Mouse (Mus musculus): ENCODE measurements around the gene Sae1. TPM values are rescaled to one million over a fixed set of nuclear protein-coding genes. Genes with fewer than 3 reads are reported as not detected.

Gene Sae1
- polyA plus RNA-seq, 1 experiment = 256 TPM

DNA sequence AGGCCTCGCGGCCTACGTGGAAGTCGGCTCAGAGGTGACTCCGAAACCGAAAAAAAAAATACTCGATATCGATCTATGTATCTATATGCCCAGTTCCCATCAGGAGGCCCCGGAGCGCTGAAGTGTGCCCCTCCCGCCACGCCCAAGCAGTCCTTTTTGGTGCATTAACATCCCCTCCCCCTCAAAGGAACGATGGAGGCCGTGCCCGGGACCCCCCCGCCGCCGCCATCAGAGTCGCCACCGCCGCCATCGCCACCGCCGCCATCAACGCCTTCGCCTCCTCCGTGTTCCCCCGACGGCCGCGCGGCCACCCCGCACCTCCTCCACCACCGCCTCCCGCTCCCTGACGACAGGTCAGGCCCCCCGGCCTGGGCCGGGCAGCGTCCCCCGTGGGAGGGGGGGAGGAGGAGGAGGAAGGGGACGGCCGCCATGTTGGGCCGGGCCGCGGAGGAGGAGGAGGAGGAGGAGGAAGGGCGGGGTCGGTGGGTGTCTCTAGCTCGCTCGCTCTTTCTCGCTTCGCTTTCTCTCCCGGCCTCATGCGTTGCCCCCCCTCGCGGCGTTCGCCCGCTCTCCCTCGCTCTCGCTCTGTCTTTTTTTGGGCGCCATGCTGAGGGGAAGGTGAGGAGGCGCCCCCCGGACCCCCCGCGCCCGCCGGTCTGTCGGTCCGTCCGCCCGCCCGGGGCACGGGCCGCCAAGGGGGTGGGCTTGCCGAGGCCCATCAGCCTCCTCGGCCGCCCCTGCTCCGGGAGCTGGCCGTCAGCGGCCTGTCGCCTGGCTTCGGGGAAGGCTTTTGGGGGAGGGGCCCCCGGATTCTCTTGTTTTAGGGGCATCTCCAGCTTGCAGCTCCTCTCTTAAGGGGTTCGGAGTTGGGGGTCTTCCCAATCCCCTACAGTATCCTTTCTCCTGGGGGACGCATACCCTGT, 13.3 kb upstream of the Sae1 start, which contains the start of gene Zc3h4:
Zc3h4 (plus strand) TSS at position 222 of the 923 bp plus-strand sequence.
- TF ChIP-seq EP300 (IDR thresholded peaks at IDR 0.05; ENCODE audit: insufficient read depth, low read depth, low read length) (no peak), POLR2A (IDR thresholded peaks at IDR 0.05; ENCODE audit: insufficient read depth, low read length) (peak; percentile 7)
- H3K4me3 ChIP-seq (ENCODE audit: low read depth, low read length) = peak within 1 kb of the TSS; percentile 89
- H3K9me3 ChIP-seq (replicated peaks; ENCODE audit: control insufficient read depth, insufficient read depth, low read length, poor library complexity, severe bottlenecking) = no peaks in the 10 kb centered on the region

DNA sequence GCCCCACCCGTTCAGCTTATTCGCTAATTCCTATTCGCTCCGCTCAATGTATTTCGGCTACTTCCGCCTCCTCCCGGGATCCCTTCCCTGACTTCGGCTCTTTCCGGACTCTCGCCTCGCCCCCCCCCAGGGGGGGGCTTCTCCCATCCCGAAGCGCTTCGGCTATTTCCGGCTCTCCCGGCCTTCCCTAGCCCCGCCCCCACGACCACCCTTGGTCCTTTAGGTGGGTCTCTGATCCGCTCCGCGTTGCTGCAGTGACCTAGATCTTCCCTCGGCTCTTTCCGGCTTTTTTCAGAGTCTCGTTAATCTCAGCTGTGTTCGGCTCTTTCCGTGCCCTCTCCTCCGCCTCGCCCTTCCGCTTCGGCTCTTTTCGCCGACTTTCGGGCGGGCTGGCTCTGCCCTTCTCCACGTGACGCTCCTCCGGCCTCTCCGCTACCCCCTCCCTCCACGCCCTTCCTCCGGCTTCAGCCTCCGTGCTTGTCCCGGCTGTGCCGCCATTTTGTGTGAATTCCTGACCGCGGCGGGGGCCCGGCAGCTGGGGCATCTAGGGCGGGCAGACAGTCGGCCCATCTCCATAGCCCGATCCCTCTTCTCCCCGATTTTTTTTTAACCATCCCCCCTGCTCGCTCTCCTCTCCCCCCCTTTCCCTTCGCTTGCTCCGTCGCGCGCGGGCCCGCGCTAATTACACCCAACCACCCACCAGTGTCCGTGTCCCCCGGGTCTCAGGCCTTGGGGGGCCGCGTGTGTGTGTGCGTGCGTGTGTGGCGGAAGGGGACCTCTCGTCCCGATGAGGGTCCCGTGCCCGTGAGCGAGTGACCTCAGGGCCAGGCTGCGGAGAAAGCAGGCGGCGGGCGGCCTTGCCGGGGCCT, 12.4 kb upstream of the Sae1 start:
- peak overlapping the region; percentile 89 for H3K4me3 ChIP-seq (ENCODE audit: low read depth, low read length)
- TF ChIP-seq POLR2A (IDR thresholded peaks at IDR 0.05; ENCODE audit: insufficient read depth, low read length) (peak; percentile 25), CTCF (IDR thresholded peaks at IDR 0.05; ENCODE audit: low read depth, low read length) (no peak), EP300 (IDR thresholded peaks at IDR 0.05; ENCODE audit: insufficient read depth, low read depth, low read length) (no peak)
- H3K9ac ChIP-seq (ENCODE audit: low read depth, poor library complexity, severe bottlenecking) = peak overlapping the region; percentile 97
- H3K27ac ChIP-seq (ENCODE audit: insufficient read depth, low read length) = peak overlapping the region; percentile 99
- no peaks in the 10 kb centered on the region for H3K27me3 ChIP-seq (ENCODE audit: control insufficient read depth, insufficient read depth, low read length, poor library complexity, severe bottlenecking)
- peaks cover 4% of the 10 kb centered on the region; the same call in 1 of the 2 replicates for H3K36me3 ChIP-seq (ENCODE audit: control insufficient read depth, insufficient read depth, low read length, poor library complexity, severe bottlenecking)
- H3K9me3 ChIP-seq (replicated peaks; ENCODE audit: control insufficient read depth, insufficient read depth, low read length, poor library complexity, severe bottlenecking) = no peaks in the 10 kb centered on the region
- no peaks in the 10 kb centered on the region for H3K4me1 ChIP-seq (ENCODE audit: control insufficient read depth, insufficient read depth, low read length)

More for the DNA sequence above, 13.3 kb upstream of the Sae1 start, which contains the start of gene Zc3h4:
- no peaks in the 10 kb centered on the region for H3K27me3 ChIP-seq (ENCODE audit: control insufficient read depth, insufficient read depth, low read length, poor library complexity, severe bottlenecking)
- peaks cover 4% of the 10 kb centered on the region; the same call in 1 of the 2 replicates for H3K36me3 ChIP-seq (ENCODE audit: control insufficient read depth, insufficient read depth, low read length, poor library complexity, severe bottlenecking)
- H3K27ac ChIP-seq (ENCODE audit: insufficient read depth, low read length) = peak within 1 kb of the TSS; percentile 99
- H3K4me1 ChIP-seq (ENCODE audit: control insufficient read depth, insufficient read depth, low read length) = peaks cover 1% of the 10 kb centered on the region
- peak within 1 kb of the TSS; percentile 97 for H3K9ac ChIP-seq (ENCODE audit: low read depth, poor library complexity, severe bottlenecking)

DNA sequence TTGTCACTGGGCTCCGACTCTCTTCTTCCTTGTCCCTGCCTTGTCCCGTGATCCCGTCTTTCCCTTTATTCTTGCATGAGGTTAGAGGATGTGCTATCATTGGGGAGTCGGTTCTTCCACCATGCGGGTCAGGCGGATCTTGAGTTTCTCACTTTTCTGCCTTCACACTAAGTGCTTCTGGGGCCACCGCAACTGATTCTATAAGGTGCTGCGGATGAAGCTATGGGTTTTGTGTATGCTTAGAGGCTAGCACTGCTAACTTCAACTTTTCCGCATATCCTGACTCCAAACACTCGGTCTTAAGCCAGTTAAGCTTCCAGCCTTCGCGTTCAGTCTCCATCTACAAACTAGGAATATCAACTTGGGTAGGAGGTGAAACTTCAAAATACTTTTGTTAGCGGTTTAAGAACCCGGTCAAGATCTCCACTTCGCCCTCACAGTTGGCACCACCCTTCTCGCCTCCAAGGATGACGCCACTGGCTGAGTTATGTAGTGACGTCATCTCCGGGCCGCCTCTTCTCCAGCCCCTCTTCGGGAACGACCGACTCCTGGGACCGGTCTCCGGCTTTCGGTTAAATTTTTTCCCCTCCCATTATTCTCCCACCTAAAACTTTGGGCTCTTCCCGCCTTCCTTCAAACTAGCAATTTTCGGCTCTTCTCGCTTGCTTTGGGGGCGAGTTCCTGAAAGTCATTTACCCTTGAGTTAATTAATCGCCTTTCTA, 11.7 kb upstream of the Sae1 start:
- no peaks in the 10 kb centered on the region for H3K4me1 ChIP-seq (ENCODE audit: control insufficient read depth, insufficient read depth, low read length)
- H3K36me3 ChIP-seq (ENCODE audit: control insufficient read depth, insufficient read depth, low read length, poor library complexity, severe bottlenecking) = peaks cover 4% of the 10 kb centered on the region; the same call in 1 of the 2 replicates
- no peaks in the 10 kb centered on the region for H3K27me3 ChIP-seq (ENCODE audit: control insufficient read depth, insufficient read depth, low read length, poor library complexity, severe bottlenecking)
- H3K4me3 ChIP-seq (ENCODE audit: low read depth, low read length) = peak overlapping the region; percentile 82
- H3K9me3 ChIP-seq (replicated peaks; ENCODE audit: control insufficient read depth, insufficient read depth, low read length, poor library complexity, severe bottlenecking) = no peaks in the 10 kb centered on the region
- TF ChIP-seq CTCF (IDR thresholded peaks at IDR 0.05; ENCODE audit: low read depth, low read length) (no peak), POLR2A (IDR thresholded peaks at IDR 0.05; ENCODE audit: insufficient read depth, low read length) (peak; percentile 29), EP300 (IDR thresholded peaks at IDR 0.05; ENCODE audit: insufficient read depth, low read depth, low read length) (no peak)
- peak overlapping the region; percentile 99 for H3K27ac ChIP-seq (ENCODE audit: insufficient read depth, low read length)
- peak overlapping the region; percentile 97 for H3K9ac ChIP-seq (ENCODE audit: low read depth, poor library complexity, severe bottlenecking)

DNA sequence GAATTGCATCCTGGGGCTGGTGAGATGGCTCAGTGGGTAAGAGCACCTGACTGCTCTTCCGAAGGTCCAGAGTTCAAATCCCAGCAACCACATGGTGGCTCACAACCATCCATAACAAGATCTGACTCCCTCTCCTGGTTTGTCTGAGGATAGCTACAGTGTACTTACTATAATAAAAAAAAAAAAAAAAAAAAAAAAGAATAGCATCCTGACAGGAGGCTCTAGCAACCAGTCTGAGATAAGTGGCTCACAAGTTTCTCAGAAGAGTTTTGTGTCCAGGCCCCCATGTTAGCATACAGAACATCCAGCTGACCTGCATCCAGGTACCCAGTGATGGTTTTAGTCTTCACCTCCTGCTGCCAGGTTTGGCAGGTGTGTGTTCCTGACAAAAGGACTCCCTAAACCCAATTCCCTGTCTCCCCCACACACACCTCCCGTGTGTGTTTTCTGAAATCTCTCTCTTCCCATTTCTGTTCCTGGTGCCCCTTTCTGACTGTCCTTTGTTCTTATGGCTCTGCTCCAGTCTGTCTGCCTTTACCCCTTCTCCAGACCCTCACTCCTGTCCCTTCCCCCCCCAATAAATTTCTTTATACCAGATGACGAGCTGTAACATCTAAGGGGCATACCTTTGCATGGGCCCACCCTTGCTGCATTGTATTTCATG, 10.9 kb upstream of the Sae1 start:
- Histone ChIP-seq H3K4me1 (ENCODE audit: control insufficient read depth, insufficient read depth, low read length) (no peaks in the 10 kb centered on the region), H3K4me3 (ENCODE audit: low read depth, low read length) (peak overlapping the region; percentile 82), H3K9me3 (replicated peaks; ENCODE audit: control insufficient read depth, insufficient read depth, low read length, poor library complexity, severe bottlenecking) (no peaks in the 10 kb centered on the region), H3K36me3 (ENCODE audit: control insufficient read depth, insufficient read depth, low read length, poor library complexity, severe bottlenecking) (peaks cover 2% of the 10 kb centered on the region; the same call in 1 of the 2 replicates), H3K9ac (ENCODE audit: low read depth, poor library complexity, severe bottlenecking) (peak overlapping the region; percentile 97), H3K27ac (ENCODE audit: insufficient read depth, low read length) (peak overlapping the region; percentile 99), H3K27me3 (ENCODE audit: control insufficient read depth, insufficient read depth, low read length, poor library complexity, severe bottlenecking) (no peaks in the 10 kb centered on the region)
- no peak for TF ChIP-seq POLR2A (IDR thresholded peaks at IDR 0.05; ENCODE audit: insufficient read depth, low read length)

DNA sequence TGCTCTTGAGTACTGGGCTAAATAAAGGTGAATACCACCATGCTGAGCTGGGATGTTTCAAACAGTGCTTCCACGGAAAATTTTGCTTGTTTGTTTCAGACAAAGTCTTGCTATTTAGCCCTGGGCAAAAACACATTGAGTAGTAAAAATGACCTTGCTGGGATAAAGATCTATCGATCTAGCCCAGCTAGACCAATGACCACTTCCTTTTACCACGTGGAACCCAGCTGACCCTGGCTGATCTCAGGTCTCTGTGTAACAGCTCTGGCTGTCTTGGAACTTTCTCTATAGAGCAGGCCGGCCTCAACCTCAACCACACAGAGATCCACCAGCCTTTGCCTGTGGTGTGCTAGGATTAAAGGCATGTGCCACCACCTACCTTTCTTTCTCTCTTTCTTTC, 9.9 kb upstream of the Sae1 start:
- no peak overlapping the region for H3K4me3 ChIP-seq (ENCODE audit: low read depth, low read length)
- H3K27ac ChIP-seq (ENCODE audit: insufficient read depth, low read length) = no peak overlapping the region
- H3K4me1 ChIP-seq (ENCODE audit: control insufficient read depth, insufficient read depth, low read length) = no peaks in the 10 kb centered on the region
- H3K9me3 ChIP-seq (replicated peaks; ENCODE audit: control insufficient read depth, insufficient read depth, low read length, poor library complexity, severe bottlenecking) = no peaks in the 10 kb centered on the region
- no peak overlapping the region for H3K9ac ChIP-seq (ENCODE audit: low read depth, poor library complexity, severe bottlenecking)
- TF ChIP-seq CTCF (IDR thresholded peaks at IDR 0.05; ENCODE audit: low read depth, low read length) (no peak), EP300 (IDR thresholded peaks at IDR 0.05; ENCODE audit: insufficient read depth, low read depth, low read length) (no peak), POLR2A (IDR thresholded peaks at IDR 0.05; ENCODE audit: insufficient read depth, low read length) (no peak)
- H3K27me3 ChIP-seq (ENCODE audit: control insufficient read depth, insufficient read depth, low read length, poor library complexity, severe bottlenecking) = no peaks in the 10 kb centered on the region
- H3K36me3 ChIP-seq (ENCODE audit: control insufficient read depth, insufficient read depth, low read length, poor library complexity, severe bottlenecking) = no peaks in the 10 kb centered on the region

Measured in ES-Bruce4 (cell line).